Mouse (Mus musculus) Patski (cell line): ENCODE data around the gene Urb1. TPM values are rescaled to one million over a fixed set of nuclear protein-coding genes. Genes with fewer than 3 reads are reported as not detected.
"Not testable (repeated sequence)": the region's sequence is repeated elsewhere in the genome, so short reads cannot be mapped to it uniquely, and the experiment has no call there.

ENCODE experiments used
- ATAC-seq: fragments of 100-300 bp; one replicate; pipeline ENCODE4 v1.8.0; 2021
- CTCF ChIA-PET: fragments of 350-600 bp; sonication (Branson Sonifier 250); formaldehyde crosslinking; loops from one replicate; lab custom pipeline; 2022; ENCODE audit warnings: inconsistent platforms; lab: Charles Lee
- POLR2A ChIA-PET: fragments of 350-600 bp; sonication (Branson Sonifier 250); formaldehyde crosslinking; loops from one replicate; lab custom pipeline; 2022; ENCODE audit warnings: antibody characterized with exemption, inconsistent platforms; lab: Charles Lee
- DNase-seq: peaks from one replicate; pipeline ENCODE4 v3.0.0-alpha.2; 2011; ENCODE audit warnings: low read depth, low spot score
- H3K27me3 ChIP-seq: fragments of 371-371 bp; one replicate; pipeline ENCODE4 v1.5.1; 2021
- CTCF ChIP-seq: fragments of 100-300 bp; IDR thresholded peaks from one replicate; pipeline ENCODE4 v1.5.1; 2021
- in situ Hi-C: fragments of 300-500 bp; cut with MboI; formaldehyde crosslinking; loops from 3 replicates; pipeline ENCODE4 v1.11.1; 2018; ENCODE audit warnings: low pct_unique_long_range_greater_than_20kb, mixed read lengths
- polyA plus RNA-seq: library from polyadenylated mRNA; unstranded; gene quantifications from one replicate; pipeline ENCODE4 v1.2.3, GENCODE M21; 2021

Gene Urb1
- polyA plus RNA-seq, 1 experiment from 2014 or later, result 4.8 TPM

DNA sequence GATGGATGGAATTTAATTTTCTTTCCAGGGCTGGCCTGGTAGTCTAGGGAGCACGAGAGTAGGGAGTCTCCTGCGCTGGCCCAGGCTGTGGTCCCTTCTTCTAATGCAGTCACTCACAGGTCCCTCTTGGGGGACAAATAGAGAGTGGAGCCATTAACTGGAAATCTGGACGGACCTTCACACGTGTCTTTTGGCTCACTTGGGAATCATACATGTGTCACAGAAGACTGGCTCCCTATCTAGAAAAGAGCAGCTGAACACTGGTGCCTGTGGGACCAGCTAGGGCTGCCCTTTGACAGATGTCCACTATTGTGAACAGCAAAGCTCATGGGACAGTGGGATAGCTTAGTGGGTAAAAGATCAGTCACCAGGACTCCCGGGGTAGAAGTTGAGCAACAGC, 15.8 kb upstream of the Urb1 start:
- TF ChIP-seq CTCF, result no peak
- ChIA-PET POLR2A (interaction anchor here (0.7 kb wide), 1 partner anchor 246 kb away, joined by 3 read pairs; no protein-coding TSS in a partner anchor), CTCF (interaction anchor here (0.8 to 1.1 kb wide), 3 partner anchors 8 to 98 kb away, joined by 3 read pairs; no protein-coding TSS in a partner anchor)
- no peak for ATAC-seq
- no peak for DNase-seq
- in situ Hi-C loops, result no loop called here
- peaks cover 5% of the 10 kb centered on the region for H3K27me3 ChIP-seq

DNA sequence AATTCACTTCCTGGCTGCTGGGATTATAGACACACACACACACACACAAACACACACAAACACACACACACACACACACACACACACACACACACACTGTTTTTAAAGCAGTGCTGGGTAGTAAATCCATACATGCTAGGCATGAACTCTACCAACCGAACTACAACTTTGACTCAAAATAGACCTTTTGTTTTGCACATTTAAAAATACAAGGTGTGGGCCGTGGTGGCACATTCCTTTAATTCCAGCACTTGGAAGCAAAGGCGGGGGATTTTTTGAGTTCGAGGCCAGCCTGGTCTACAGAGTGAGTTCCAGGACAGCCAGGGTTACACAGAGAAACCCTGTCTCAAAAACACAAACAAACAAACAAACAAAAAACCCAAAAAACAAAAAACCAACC, 13.8 kb upstream of the Urb1 start:
- POLR2A ChIA-PET, ATAC-seq: not testable (repeated sequence)
- CTCF ChIA-PET, result interaction anchor here (1.6 kb wide), 1 partner anchor 15 kb away, joined by 3 read pairs; no protein-coding TSS in a partner anchor

DNA sequence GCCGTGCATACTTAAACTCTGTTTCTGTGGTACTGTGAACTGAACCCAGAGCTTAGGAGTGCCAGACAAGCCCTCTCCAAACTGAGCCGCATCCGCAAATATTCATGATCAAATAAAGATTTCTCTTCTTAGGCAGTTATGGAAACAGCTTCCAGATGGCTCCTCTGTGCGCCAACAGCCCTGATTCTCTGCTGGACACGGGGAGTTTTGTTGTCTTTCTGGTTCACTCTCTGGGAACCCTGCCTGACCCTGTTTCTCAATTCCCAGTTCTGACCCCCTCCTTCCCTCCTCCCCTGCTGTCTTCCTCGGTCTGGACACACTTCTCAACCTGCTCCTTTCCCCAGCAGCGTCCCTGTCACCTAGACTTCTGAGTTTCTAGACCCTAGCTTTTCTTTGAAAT, 12.8 kb upstream of the Urb1 start:
- in situ Hi-C loops, result no loop called here
- POLR2A ChIA-PET, result interaction anchor here (0.5 kb wide), 1 partner anchor 11 kb away, joined by 3 read pairs; no protein-coding TSS in a partner anchor
- no peak for TF ChIP-seq CTCF
- CTCF ChIA-PET, result interaction anchor here (1.6 kb wide), 1 partner anchor 14 kb away, joined by 3 read pairs; no protein-coding TSS in a partner anchor
- peaks cover 12% of the 10 kb centered on the region for H3K27me3 ChIP-seq
- no peak for DNase-seq
- ATAC-seq, result no peak

More for the DNA sequence above, 13.8 kb upstream of the Urb1 start:
- DNase-seq, in situ Hi-C loops, H3K27me3 ChIP-seq: not testable (repeated sequence)

DNA sequence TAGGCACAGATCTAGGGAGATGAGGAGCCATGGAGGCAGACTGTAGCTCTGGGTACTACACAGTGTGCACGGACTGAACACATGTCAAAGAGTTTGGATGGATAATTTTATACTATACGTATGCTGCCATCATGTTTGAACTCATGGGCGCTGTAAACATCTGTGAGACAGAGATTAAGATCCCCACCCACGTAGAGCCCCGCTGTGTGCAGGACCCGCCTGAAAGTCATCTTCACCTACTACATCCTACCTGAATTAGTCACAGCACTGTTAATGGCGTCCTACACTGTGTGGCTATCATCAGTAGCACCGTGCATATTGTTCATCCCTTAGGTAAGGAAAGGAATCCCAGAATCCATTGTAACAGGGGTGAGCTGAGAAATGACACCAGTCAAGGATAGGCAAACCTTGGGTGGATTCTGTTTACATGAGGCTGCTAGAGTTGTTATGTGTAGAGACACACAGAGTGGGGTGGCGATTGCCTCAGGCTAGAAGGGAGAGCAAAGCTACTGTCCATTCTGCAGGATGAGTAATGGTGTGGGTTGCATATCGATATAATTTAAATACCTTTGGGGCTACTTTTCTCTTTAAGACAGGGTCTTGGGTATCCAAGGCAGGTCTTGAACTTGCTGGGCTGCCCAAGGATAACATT, 12.2 kb upstream of the Urb1 start:
- no peak for TF ChIP-seq CTCF
- no peak for DNase-seq
- peaks cover 13% of the 10 kb centered on the region for H3K27me3 ChIP-seq
- ChIA-PET POLR2A (interaction anchor here (0.5 kb wide), 1 partner anchor 11 kb away, joined by 3 read pairs; no protein-coding TSS in a partner anchor), CTCF (interaction anchor here (1.0 to 1.6 kb wide), 2 partner anchors 10 to 13 kb away, joined by 3 to 4 read pairs; no protein-coding TSS in a partner anchor)
- in situ Hi-C loops, result no loop called here
- ATAC-seq, result no peak

DNA sequence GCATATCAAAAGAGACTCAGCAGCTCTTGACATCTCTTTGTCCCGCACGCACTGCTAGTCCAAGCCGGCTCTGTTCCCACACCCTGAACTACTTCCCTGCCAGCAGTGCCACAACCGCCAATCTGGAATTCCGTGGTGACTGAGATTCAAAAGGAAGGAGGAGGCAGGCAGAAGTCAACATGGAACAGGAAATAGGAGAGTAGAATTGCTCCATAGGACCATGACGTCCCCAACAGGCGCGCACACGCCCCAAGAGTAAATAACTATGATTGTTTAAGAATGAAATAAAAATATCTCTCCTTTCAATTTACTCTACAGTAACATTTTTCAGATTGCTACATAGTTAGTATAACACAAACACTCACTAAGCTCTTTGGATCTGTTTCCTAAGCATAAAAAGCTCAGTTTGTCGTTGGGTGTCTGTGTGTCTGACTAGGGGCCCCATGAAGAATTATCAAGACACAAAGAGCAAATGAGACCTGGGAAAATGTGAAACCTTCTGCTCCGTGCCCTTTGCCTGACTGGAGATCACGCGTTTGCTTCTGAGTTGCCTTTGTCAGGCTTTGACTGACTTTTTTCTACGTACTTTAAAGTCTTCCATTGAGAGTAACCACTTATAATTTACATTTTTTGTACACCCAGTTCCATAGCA, 11.0 kb upstream of the Urb1 start:
- TF ChIP-seq CTCF, result no peak
- peaks cover 20% of the 10 kb centered on the region for H3K27me3 ChIP-seq
- ATAC-seq (no peak), DNase-seq (no peak)
- POLR2A ChIA-PET, result no interaction called here
- in situ Hi-C loops, result no loop called here
- CTCF ChIA-PET, result no interaction called here

DNA sequence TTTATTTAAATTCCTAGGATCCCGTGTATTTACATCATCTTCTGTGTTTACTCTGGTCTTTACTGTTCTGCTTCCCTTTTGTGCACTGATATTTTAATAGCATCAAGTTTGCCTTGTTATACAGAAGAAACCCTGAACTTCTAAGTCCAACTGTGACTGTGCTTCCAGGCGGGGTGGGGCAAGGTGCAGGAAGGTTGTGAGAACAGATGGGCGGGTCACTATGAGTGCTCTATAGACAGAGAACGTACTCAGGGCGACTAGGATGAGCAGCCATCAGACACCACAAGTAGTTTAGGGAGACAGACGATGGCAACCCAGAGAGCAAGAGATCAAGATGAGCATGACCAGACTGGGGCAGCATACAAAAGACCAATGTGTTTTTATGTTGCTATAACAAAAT, 10.1 kb upstream of the Urb1 start:
- ChIA-PET CTCF (no interaction called here), POLR2A (no interaction called here)
- H3K27me3 ChIP-seq, result peaks cover 20% of the 10 kb centered on the region
- no peak for TF ChIP-seq CTCF
- no peak for DNase-seq
- in situ Hi-C loops, result no loop called here
- no peak for ATAC-seq

DNA sequence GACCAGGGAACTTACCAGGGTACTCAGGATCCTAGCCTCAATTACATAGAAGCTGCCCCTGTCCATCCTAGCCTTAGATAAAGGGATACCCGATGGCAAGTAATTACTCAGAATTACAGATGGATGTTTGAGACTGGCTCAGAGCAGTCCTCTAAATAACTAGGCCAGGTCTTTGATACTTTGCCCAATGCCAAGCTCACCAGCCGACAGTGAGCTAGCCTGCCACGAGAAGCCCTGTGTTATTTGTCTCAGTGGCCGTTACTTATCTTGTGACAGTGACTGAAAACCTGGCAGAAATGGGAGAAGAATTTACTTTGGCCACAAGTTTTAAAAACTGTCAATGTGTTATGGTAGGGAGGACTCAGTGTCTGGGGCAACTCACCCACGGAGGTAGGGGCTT, 1.9 kb upstream of the Urb1 start:
- ChIA-PET CTCF (interaction anchor here (0.7 to 1.5 kb wide), 3 partner anchors 10 to 119 kb away, joined by 3 to 4 read pairs (median 3); no protein-coding TSS in a partner anchor), POLR2A (interaction anchor here (0.7 kb wide), 1 partner anchor 10 kb away, joined by 3 read pairs; no protein-coding TSS in a partner anchor)

DNA sequence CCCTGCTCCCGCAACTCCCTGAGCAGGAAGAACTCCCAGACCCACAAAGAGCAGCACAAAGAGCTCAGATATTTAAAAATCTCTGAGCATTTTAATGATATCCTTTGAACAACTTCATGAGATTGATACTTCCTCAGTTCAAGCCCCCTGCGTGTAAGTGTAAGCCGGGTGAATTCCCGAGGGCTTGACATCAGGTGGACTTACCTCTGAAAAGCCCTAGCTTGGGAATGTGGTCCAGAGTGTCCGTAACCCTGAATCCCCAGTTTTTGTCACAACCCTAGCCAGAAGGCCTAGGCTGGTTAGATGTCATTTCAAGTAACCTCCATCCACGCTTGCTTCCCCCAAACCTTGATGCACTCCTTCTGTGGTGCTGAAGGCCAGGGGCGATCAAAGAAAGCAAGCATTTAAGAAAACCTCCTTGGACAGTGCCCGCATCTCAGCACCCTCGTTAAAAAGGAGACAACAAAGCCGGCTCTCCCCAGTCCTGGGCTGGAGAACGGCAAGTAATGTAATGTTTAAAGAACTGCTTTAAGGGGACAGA, 573 bp upstream of the Urb1 start:
- DNase-seq (no peak), ATAC-seq (no peak)
- TF ChIP-seq CTCF, result no peak
- POLR2A ChIA-PET, result interaction anchor here (1.0 kb wide), 1 partner anchor 111 kb away, joined by 3 read pairs; no protein-coding TSS in a partner anchor
- CTCF ChIA-PET, result interaction anchor here (0.9 to 1.0 kb wide), 2 partner anchors 9 to 15 kb away, joined by 3 read pairs; no protein-coding TSS in a partner anchor
- no peaks in the 10 kb centered on the region for H3K27me3 ChIP-seq
- in situ Hi-C loops, result no loop called here

More for the DNA sequence above, 1.9 kb upstream of the Urb1 start:
- TF ChIP-seq CTCF, result no peak
- no peak for DNase-seq
- no peak for ATAC-seq
- peaks cover 4% of the 10 kb centered on the region for H3K27me3 ChIP-seq
- in situ Hi-C loops, result no loop called here

DNA sequence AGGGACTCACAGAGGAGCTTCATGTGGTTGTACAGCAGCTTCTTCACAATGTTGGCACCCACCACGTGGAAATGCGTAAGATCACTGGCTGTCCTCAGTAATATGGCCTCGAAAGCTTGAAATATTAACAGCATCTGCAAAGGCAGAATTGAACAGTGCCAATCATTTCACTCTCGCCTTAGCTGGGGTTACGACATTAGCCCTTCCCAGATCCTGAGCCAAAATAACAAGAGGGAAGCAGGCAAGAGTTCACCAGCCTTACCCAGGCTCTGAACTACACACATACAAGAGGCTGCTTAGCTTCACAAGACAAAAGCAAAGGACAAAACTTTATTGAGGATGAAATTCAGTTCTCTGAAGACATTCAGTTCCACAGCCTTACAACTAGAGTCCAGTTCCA, 5.7 kb downstream of the Urb1 start:
- ChIA-PET CTCF (no interaction called here), POLR2A (no interaction called here)
- DNase-seq (no peak), ATAC-seq (no peak)
- no peaks in the 10 kb centered on the region for H3K27me3 ChIP-seq
- TF ChIP-seq CTCF, result no peak
- in situ Hi-C loops, result no loop called here

DNA sequence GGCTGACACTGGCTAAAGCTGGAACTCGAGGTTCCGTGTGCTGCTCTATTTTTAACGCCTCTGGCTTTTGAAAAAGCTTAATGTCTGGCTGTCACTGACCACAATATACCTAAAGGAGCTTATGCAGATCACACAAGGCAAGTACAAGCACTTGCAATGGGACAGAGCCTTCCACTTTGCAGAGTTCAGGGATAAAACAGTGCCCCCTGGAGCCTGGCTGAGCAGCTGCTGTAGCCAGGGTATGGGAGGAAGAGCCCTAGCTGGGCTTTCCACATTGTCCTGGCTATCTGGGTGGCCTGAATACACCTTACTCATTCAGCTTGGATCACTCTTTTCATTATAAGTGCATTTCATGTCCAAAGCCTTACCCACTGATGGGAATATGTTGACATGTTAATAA, 8.3 kb downstream of the Urb1 start:
- peak; percentile 68 for TF ChIP-seq CTCF
- no peak for DNase-seq
- CTCF ChIA-PET, result interaction anchor here (0.7 to 1.2 kb wide), 3 partner anchors 9 to 563 kb away, joined by 3 read pairs; partner anchors contain the start of gene Urb1
- no peaks in the 10 kb centered on the region for H3K27me3 ChIP-seq
- no peak for ATAC-seq
- POLR2A ChIA-PET, result no interaction called here
- in situ Hi-C loops, result no loop called here
